Mouse (Mus musculus) lung, adult 10 weeks (tissue): ENCODE measurements around the gene B4galt2. TPM values are rescaled to one million over a fixed set of nuclear protein-coding genes. Genes with fewer than 3 reads are reported as not detected.

Experiments
- polyA plus RNA-seq: library from polyadenylated mRNA; stranded (reverse); fragments of 350-450 nt; fragmentation: Illumina TruSeq; extraction: RNeasy Lipid Tissue Mini Kit (QIAGEN cat#74804); gene quantifications from one replicate; pipeline ENCODE4 v1.2.3, GENCODE M21; 2014; ENCODE audit warnings: low read depth, low replicate concordance; ENCODE audit not compliant: insufficient read depth

Gene B4galt2
- polyA plus RNA-seq, result 4.5 TPM

DNA sequence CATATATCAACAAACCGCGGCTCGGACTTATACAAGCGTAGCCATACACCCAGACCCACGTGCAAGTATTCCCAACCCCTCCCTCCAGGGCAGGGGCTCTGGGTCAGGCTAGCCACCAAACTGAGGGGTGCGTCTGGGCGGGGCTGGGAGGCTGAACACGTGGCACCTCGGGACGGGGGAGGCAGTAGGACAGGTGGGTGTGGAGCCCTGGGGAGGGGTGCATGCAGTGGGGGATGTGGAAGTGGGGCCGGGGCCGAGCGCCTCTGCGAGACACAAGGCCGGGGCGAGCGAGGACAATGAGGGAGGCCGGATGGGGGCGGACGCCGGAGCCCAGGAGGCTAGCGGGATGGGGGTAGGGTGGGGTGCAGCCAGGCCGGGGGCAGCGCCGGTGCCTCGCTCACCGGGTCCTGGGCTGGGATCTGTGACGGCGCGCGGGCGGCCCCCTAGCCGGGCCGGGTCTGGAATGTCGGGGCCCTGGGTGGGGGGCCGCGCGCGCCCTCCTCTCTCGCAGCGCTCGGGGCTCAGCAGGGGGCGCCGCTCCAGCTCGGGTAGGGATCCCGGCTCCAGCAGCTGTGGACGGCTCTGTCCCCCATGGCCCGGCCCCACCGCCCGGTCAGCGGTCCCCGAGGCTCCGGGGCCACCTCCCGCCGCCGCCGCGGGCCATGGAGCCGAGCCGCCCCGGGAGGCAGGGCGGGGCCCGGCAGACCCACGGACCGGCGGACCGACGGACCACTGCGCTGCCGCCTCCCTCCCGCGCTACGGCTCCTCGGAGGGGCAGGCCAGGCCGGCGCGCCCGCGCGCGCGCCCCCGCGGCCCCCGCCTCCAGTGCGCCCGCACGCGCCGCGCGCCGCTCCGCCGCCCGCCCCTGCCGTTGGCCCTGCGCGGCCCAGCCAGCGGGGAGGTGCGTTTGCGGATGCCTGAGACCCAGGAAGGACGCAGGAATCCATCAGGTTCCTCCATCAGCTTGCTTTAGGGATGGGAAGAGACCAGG is at the start of gene B4galt2:
Gene B4galt2, minus strand, starts transcription at position 787 of the 991 bp plus-strand sequence.

DNA sequence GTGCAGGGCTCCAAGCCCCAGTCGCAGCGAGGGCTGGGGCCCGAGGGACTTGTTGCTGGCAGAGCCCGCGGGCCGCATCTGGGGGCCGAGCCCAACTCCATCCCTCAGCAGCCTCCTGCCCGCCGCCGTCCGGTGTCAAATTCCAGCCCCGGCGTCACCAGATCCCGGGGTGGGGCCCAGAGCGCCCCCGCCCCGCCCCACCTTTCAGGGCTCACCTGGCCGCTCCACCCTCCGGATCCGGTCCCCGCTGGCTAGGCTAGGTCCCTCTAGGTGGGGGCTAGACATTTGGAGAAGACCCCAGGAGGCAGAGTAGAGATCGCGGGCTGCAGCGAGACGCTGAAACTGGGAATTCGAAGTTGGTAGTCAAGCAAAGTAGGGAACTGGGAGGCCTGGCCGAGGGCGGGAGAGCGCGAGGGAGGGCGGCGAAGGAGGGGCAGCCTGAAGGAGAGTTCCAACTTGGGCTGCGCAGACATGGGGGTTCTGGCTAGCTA is 46.1 kb upstream of the B4galt2 start, which contains the start of gene Artn:
Gene Artn, minus strand, starts transcription at position 373 of the 491 bp plus-strand sequence.

GRCm38 (mm10) chr4:117914591-117915442 is 31.5 kb upstream of the B4galt2 start, which contains the start of gene Ipo13:
Gene Ipo13 (minus strand): TSS chr4:117914999.

GRCm38 (mm10) chr4:117891738-117892161 is 8.5 kb upstream of the B4galt2 start, which contains the start of gene Dph2:
Gene Dph2 (minus strand): TSS chr4:117892032.

DNA sequence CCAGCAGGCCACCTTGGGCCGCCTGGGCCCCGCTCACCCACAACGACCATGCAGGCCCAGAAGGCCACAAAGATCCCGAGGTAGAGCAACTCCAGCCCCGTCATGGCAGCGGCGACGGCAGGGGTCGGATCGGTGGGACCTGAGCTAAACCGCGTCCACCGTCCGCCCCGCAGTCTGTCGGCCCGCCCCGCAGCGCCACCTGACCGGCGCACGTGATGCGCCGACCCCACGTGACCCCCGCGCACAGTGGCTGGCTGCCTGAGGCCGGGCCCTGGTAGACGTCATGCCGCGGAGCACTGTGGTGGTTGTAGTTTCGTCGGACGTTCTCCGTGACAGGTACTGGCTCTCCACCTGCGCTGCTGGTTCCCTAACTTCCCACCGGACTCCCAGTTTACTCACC is 3.8 kb upstream of the B4galt2 start, which contains the start of gene Atp6v0b:
Gene Atp6v0b, minus strand, starts transcription at position 201 of the 400 bp plus-strand sequence.

GRCm38 (mm10) chr4:117872471-117872886 is 10.8 kb downstream of the B4galt2 start, which contains the start of gene Ccdc24:
Gene Ccdc24 (minus strand): TSS chr4:117872557.

DNA sequence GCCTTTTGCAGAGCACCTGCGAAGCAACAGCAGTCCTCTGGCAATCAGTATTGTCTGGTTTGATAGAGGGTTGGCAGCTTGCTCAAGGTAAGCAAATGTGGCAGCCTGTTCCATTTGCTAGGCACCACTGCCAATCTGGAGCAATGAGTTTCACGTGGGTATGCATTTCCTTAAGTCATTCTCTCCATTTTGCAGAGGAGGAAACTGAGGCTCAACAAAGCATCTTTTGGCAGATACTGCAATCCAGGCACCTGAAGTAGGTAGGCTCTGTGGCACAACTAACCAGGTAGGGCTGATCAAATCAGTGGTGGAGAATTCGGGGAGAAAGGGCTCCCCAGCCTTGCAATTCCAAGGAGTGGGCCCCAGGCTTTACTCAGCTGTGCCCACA is 48.8 kb downstream of the B4galt2 start, which contains the start of gene Slc6a9:
Gene Slc6a9, plus strand, starts transcription at position 50 of the 388 bp plus-strand sequence.

Other genes starting within 250 kb of the B4galt2 start
- gene Dmap1, start 201.2 kb downstream of the B4galt2 start, polyA plus RNA-seq, result 16.7 TPM
- gene Gm12845, start 159.1 kb downstream of the B4galt2 start, polyA plus RNA-seq, result not detected
- gene Klf17, start 117.8 kb downstream of the B4galt2 start, polyA plus RNA-seq, result not detected
- 11.3 TPM for gene Slc6a9, start 49.0 kb downstream of the B4galt2 start, polyA plus RNA-seq
- gene Ccdc24, start 10.9 kb downstream of the B4galt2 start, polyA plus RNA-seq, result 4.5 TPM
- gene Atp6v0b, start 3.8 kb upstream of the B4galt2 start, polyA plus RNA-seq, result 261 TPM
- gene Dph2, start 8.5 kb upstream of the B4galt2 start, polyA plus RNA-seq, result 5.3 TPM
- gene Ipo13, start 31.5 kb upstream of the B4galt2 start, polyA plus RNA-seq, result 32.2 TPM
- 1.0 TPM for gene Artn, start 46.3 kb upstream of the B4galt2 start, polyA plus RNA-seq